Mouse (Mus musculus): ENCODE measurements at regions not wholly inside any gene's neighbourhood (a gene's known extent, or its start where the extent isn't known, plus 50 kb on each side); places are given as distances from the start of the nearest gene placed in this dataset.
A peak's percentile ranks its signal among the peaks of the same experiment; 100 is the strongest.

- no peak overlapping the region; the same call in 1 of the 2 replicates for H3K27ac ChIP-seq (replicated peaks; ENCODE audit: low read depth, low read length)
- no peaks in the 10 kb centered on the region for H3K27me3 ChIP-seq (replicated peaks; ENCODE audit: control insufficient read depth, insufficient read depth, low read length)
- DNase-seq (ENCODE audit: low spot score) (no peak), ATAC-seq (ENCODE audit: low read depth) (no peak)
- H3K4me1 ChIP-seq (ENCODE audit: control insufficient read depth, insufficient read depth, low read length), result peaks cover 4% of the 10 kb centered on the region; the same call in 1 of the 2 replicates
- no peaks in the 10 kb centered on the region for H3K9me3 ChIP-seq (ENCODE audit: control insufficient read depth, low read length)
- H3K9ac ChIP-seq (ENCODE audit: low read depth, low read length), result no peak overlapping the region
- no peaks in the 10 kb centered on the region for H3K36me3 ChIP-seq (ENCODE audit: control insufficient read depth, insufficient read depth, low read length)
- H3K4me2 ChIP-seq (ENCODE audit: low read depth, low read length), result no peak overlapping the region
- H3K4me3 ChIP-seq (ENCODE audit: low read depth, low read length), result no peak overlapping the region
- WGBS, result 59% methylated on average over 11 of the region's 11 CpGs
Observed at GRCm38 (mm10) chr6:100176914-100177560, 110.2 kb downstream of the Rybp start.

GRCm38 (mm10) chr6:100170711-100171348 lies 116.5 kb downstream of the Rybp start:
- Histone ChIP-seq H3K27ac (replicated peaks; ENCODE audit: low read depth, low read length) (peak overlapping the region; percentile 59; the same call in 1 of the 2 replicates), H3K4me3 (ENCODE audit: low read depth, low read length) (no peak overlapping the region), H3K9me3 (ENCODE audit: control insufficient read depth, low read length) (no peaks in the 10 kb centered on the region), H3K9ac (ENCODE audit: low read depth, low read length) (no peak overlapping the region), H3K27me3 (replicated peaks; ENCODE audit: control insufficient read depth, insufficient read depth, low read length) (no peaks in the 10 kb centered on the region), H3K4me2 (ENCODE audit: low read depth, low read length) (peak overlapping the region; percentile 30), H3K4me1 (ENCODE audit: control insufficient read depth, insufficient read depth, low read length) (peaks cover 14% of the 10 kb centered on the region; the same call in 1 of the 2 replicates), H3K36me3 (ENCODE audit: control insufficient read depth, insufficient read depth, low read length) (no peaks in the 10 kb centered on the region)
- ATAC-seq (ENCODE audit: low read depth), result peak; percentile 82
- 4% methylated on average over 22 of the region's 22 CpGs for WGBS
- peak; percentile 89 for DNase-seq (ENCODE audit: low spot score)

- peaks cover 26% of the 10 kb centered on the region for H3K4me1 ChIP-seq (ENCODE audit: control insufficient read depth, insufficient read depth, low read length)
- no peak overlapping the region for H3K4me3 ChIP-seq (ENCODE audit: low read depth, low read length)
- H3K27me3 ChIP-seq (replicated peaks; ENCODE audit: control insufficient read depth, insufficient read depth, low read length), result peaks cover 9% of the 10 kb centered on the region; the same call in 1 of the 2 replicates
- H3K36me3 ChIP-seq (ENCODE audit: control insufficient read depth, insufficient read depth, low read length), result no peaks in the 10 kb centered on the region
- no peak overlapping the region for H3K9ac ChIP-seq (ENCODE audit: low read depth, low read length)
- H3K9me3 ChIP-seq (ENCODE audit: control insufficient read depth, low read length), result no peaks in the 10 kb centered on the region
- no peak overlapping the region for H3K4me2 ChIP-seq (ENCODE audit: low read depth, low read length)
- WGBS, result 55% methylated on average over 5 of the region's 5 CpGs
- DNase-seq (ENCODE audit: low spot score), result no peak
- no peak overlapping the region for H3K27ac ChIP-seq (replicated peaks; ENCODE audit: low read depth, low read length)
- ATAC-seq (ENCODE audit: low read depth), result no peak
Observed at GRCm38 (mm10) chr6:100167321-100167720, 120.0 kb downstream of the Rybp start.

- Histone ChIP-seq H3K4me1 (ENCODE audit: control insufficient read depth, insufficient read depth, low read length) (peaks cover 19% of the 10 kb centered on the region), H3K4me2 (ENCODE audit: low read depth, low read length) (no peak overlapping the region), H3K4me3 (ENCODE audit: low read depth, low read length) (no peak overlapping the region), H3K36me3 (ENCODE audit: control insufficient read depth, insufficient read depth, low read length) (no peaks in the 10 kb centered on the region), H3K9me3 (ENCODE audit: control insufficient read depth, low read length) (no peaks in the 10 kb centered on the region), H3K27me3 (replicated peaks; ENCODE audit: control insufficient read depth, insufficient read depth, low read length) (peaks cover 9% of the 10 kb centered on the region; the same call in 1 of the 2 replicates), H3K9ac (ENCODE audit: low read depth, low read length) (no peak overlapping the region), H3K27ac (replicated peaks; ENCODE audit: low read depth, low read length) (no peak overlapping the region)
- WGBS, result 90% methylated on average over 3 of the region's 3 CpGs
- DNase-seq (ENCODE audit: low spot score) (no peak), ATAC-seq (ENCODE audit: low read depth) (no peak)
Observed at GRCm38 (mm10) chr6:100165746-100166145, 121.5 kb downstream of the Rybp start.

- WGBS, result 34% methylated on average over 4 of the region's 4 CpGs
- no peak overlapping the region for H3K4me2 ChIP-seq (ENCODE audit: low read depth, low read length)
- no peaks in the 10 kb centered on the region for H3K36me3 ChIP-seq (ENCODE audit: control insufficient read depth, insufficient read depth, low read length)
- no peaks in the 10 kb centered on the region for H3K9me3 ChIP-seq (ENCODE audit: control insufficient read depth, low read length)
- H3K27ac ChIP-seq (replicated peaks; ENCODE audit: low read depth, low read length), result no peak overlapping the region
- peaks cover 20% of the 10 kb centered on the region for H3K4me1 ChIP-seq (ENCODE audit: control insufficient read depth, insufficient read depth, low read length)
- H3K27me3 ChIP-seq (replicated peaks; ENCODE audit: control insufficient read depth, insufficient read depth, low read length), result peaks cover 9% of the 10 kb centered on the region; the same call in 1 of the 2 replicates
- ATAC-seq (ENCODE audit: low read depth), result no peak
- no peak overlapping the region for H3K9ac ChIP-seq (ENCODE audit: low read depth, low read length)
- H3K4me3 ChIP-seq (ENCODE audit: low read depth, low read length), result no peak overlapping the region
- no peak for DNase-seq (ENCODE audit: low spot score)
Observed at GRCm38 (mm10) chr6:100164162-100164561, 123.1 kb downstream of the Rybp start.

- Histone ChIP-seq H3K27ac (replicated peaks; ENCODE audit: low read depth, low read length) (no peak overlapping the region), H3K4me2 (ENCODE audit: low read depth, low read length) (no peak overlapping the region), H3K4me3 (ENCODE audit: low read depth, low read length) (no peak overlapping the region), H3K9ac (ENCODE audit: low read depth, low read length) (no peak overlapping the region), H3K4me1 (ENCODE audit: control insufficient read depth, insufficient read depth, low read length) (peaks cover 23% of the 10 kb centered on the region), H3K27me3 (replicated peaks; ENCODE audit: control insufficient read depth, insufficient read depth, low read length) (peaks cover 9% of the 10 kb centered on the region; the same call in 1 of the 2 replicates), H3K9me3 (ENCODE audit: control insufficient read depth, low read length) (no peaks in the 10 kb centered on the region), H3K36me3 (ENCODE audit: control insufficient read depth, insufficient read depth, low read length) (no peaks in the 10 kb centered on the region)
- ATAC-seq (ENCODE audit: low read depth) (no peak), DNase-seq (ENCODE audit: low spot score) (no peak)
- 50% methylated on average over 5 of the region's 5 CpGs for WGBS
Observed at GRCm38 (mm10) chr6:100163814-100164130, 123.5 kb downstream of the Rybp start.

- no peak overlapping the region for H3K4me3 ChIP-seq (ENCODE audit: low read depth, low read length)
- ATAC-seq (ENCODE audit: low read depth) (peak; percentile 83), DNase-seq (ENCODE audit: low spot score) (peak; percentile 84)
- peak overlapping the region; percentile 48 for H3K4me2 ChIP-seq (ENCODE audit: low read depth, low read length)
- peaks cover 24% of the 10 kb centered on the region for H3K4me1 ChIP-seq (ENCODE audit: control insufficient read depth, insufficient read depth, low read length)
- WGBS, result 16% methylated on average over 17 of the region's 17 CpGs
- H3K27ac ChIP-seq (replicated peaks; ENCODE audit: low read depth, low read length), result no peak overlapping the region
- no peaks in the 10 kb centered on the region for H3K9me3 ChIP-seq (ENCODE audit: control insufficient read depth, low read length)
- no peak overlapping the region for H3K9ac ChIP-seq (ENCODE audit: low read depth, low read length)
- H3K27me3 ChIP-seq (replicated peaks; ENCODE audit: control insufficient read depth, insufficient read depth, low read length), result peaks cover 9% of the 10 kb centered on the region; the same call in 1 of the 2 replicates
- no peaks in the 10 kb centered on the region for H3K36me3 ChIP-seq (ENCODE audit: control insufficient read depth, insufficient read depth, low read length)
Observed at GRCm38 (mm10) chr6:100162961-100163813, 124.1 kb downstream of the Rybp start.

GRCm38 (mm10) chr6:100160670-100161069 lies 126.6 kb downstream of the Rybp start:
- no peaks in the 10 kb centered on the region for H3K36me3 ChIP-seq (ENCODE audit: control insufficient read depth, insufficient read depth, low read length)
- DNase-seq (ENCODE audit: low spot score), result no peak

More at GRCm38 (mm10) chr6:100160670-100161069, 126.6 kb downstream of the Rybp start:
- WGBS, result 74% methylated on average over 8 of the region's 8 CpGs
- H3K9me3 ChIP-seq (ENCODE audit: control insufficient read depth, low read length), result no peaks in the 10 kb centered on the region
- peaks cover 9% of the 10 kb centered on the region; the same call in 1 of the 2 replicates for H3K27me3 ChIP-seq (replicated peaks; ENCODE audit: control insufficient read depth, insufficient read depth, low read length)
- no peak for ATAC-seq (ENCODE audit: low read depth)
- no peak overlapping the region for H3K4me3 ChIP-seq (ENCODE audit: low read depth, low read length)
- no peak overlapping the region for H3K4me2 ChIP-seq (ENCODE audit: low read depth, low read length)
- no peak overlapping the region for H3K27ac ChIP-seq (replicated peaks; ENCODE audit: low read depth, low read length)
- no peak overlapping the region for H3K9ac ChIP-seq (ENCODE audit: low read depth, low read length)
- H3K4me1 ChIP-seq (ENCODE audit: control insufficient read depth, insufficient read depth, low read length), result peaks cover 38% of the 10 kb centered on the region
